Mouse (Mus musculus): ENCODE measurements at regions not wholly inside any gene's neighbourhood (a gene's known extent, or its start where the extent isn't known, plus 50 kb on each side); places are given as distances from the start of the nearest gene placed in this dataset.

DNA sequence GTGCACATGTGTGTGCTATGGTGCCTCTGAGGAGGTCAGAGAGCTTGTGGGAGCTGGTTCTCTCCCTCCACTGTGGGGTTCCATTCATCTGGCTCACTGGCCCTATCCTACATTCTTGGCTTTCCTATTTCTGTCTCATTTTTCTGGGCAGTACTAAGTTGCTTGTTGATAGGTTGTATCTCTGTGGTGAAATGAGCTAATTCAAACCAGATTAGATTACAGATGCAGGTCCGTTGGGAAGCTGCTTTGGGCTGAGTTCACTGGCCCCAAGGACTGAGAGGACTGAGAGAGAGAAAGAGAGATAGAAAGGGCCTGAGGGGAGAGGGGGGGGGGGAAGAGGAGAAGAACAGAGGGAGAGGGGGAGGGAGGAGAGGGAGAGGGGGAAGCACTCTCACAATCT, 83.5 kb downstream of the Rpl14 start:
- TF ChIP-seq POLR2A (IDR thresholded peaks at IDR 0.05; ENCODE audit: insufficient read depth, low read length) (no peak), EP300 (IDR thresholded peaks at IDR 0.05; ENCODE audit: insufficient read depth, low read depth, low read length) (no peak)

Data from ES-Bruce4 (cell line).